In genomic region chr12:108219825-108220616, GRCm38 (mm10) we compare ENCODE assay signal across 9 mouse cellular contexts. TPM values are rescaled to one million over a fixed set of nuclear protein-coding genes. Genes with fewer than 3 reads are reported as not detected.
A peak's percentile ranks its signal among the peaks of the same experiment; 100 is the strongest.
DNase-seq lines count a peak whose midpoint lies in the region; ATAC-seq lines count a peak whose summit lies in the region.
"Had no signal": no experiment of that assay in that cellular context is flagged by ENCODE, and none has a peak within 500 bp of the region (broad histone marks: within the 10 kb centered on the region; RNA-seq: fewer than 3 reads in every experiment).

No protein-coding gene starts in this region.

- no peaks in the 10 kb centered on the region for H3K36me3 ChIP-seq in liver, embryonic 11.5 days (ENCODE audit: control insufficient read depth, insufficient read depth, low read length)
- no peaks in the 10 kb centered on the region for H3K36me3 ChIP-seq in liver, embryonic 12.5 days
- H3K36me3 ChIP-seq in intestine, embryonic 16.5 days (ENCODE audit: control insufficient read depth, insufficient read depth, low read length), result no peaks in the 10 kb centered on the region
- no peaks in the 10 kb centered on the region for H3K36me3 ChIP-seq in neural tube, embryonic 14.5 days (ENCODE audit: control insufficient read depth, insufficient read depth, low read length)

- H3K27me3 ChIP-seq in liver, embryonic 11.5 days (replicated peaks; ENCODE audit: control insufficient read depth, insufficient read depth, low read length), result no peaks in the 10 kb centered on the region
- H3K27me3 ChIP-seq in liver, embryonic 12.5 days (replicated peaks), result no peaks in the 10 kb centered on the region
- no peaks in the 10 kb centered on the region for H3K27me3 ChIP-seq in intestine, embryonic 16.5 days (replicated peaks; ENCODE audit: control insufficient read depth, insufficient read depth, low read length)
- no peaks in the 10 kb centered on the region for H3K27me3 ChIP-seq in neural tube, embryonic 14.5 days (ENCODE audit: control insufficient read depth, insufficient read depth, low read length)

- ATAC-seq in liver, embryonic 11.5 days (replicated peaks; ENCODE audit: low FRiP score), result no peak
- ATAC-seq in liver, embryonic 12.5 days, result no peak
- 0 out of 2 replicates have a peak, but pooled peaks have one; percentile 9 for ATAC-seq in intestine, embryonic 16.5 days
- no peak for ATAC-seq in neural tube, embryonic 14.5 days (ENCODE audit: low read depth)

- peak; percentile 24 for DNase-seq in cerebellum, adult 11 months
- DNase-seq in cerebellum, postnatal 4 days (ENCODE audit: low spot score in 2 of 2), result no peak
- no peak for DNase-seq in liver, embryonic 11.5 days (ENCODE audit: low spot score)
- no peak for DNase-seq in kidney, adult 8-10 months
- DNase-seq in ovary, postnatal 14 days (ENCODE audit: low spot score), result no peak
- DNase-seq: lung, postnatal 4 days had no signal

- peaks cover 13% of the 10 kb centered on the region for H3K4me1 ChIP-seq in liver, embryonic 11.5 days (replicated peaks; ENCODE audit: control insufficient read depth, insufficient read depth, low read length)
- peaks cover 29% of the 10 kb centered on the region; the same call in 1 of the 2 replicates for H3K4me1 ChIP-seq in liver, embryonic 12.5 days
- peaks cover 38% of the 10 kb centered on the region for H3K4me1 ChIP-seq in intestine, embryonic 16.5 days (ENCODE audit: control insufficient read depth, insufficient read depth, low read length)
- peaks cover 58% of the 10 kb centered on the region for H3K4me1 ChIP-seq in neural tube, embryonic 14.5 days (ENCODE audit: control insufficient read depth, insufficient read depth, low read length)

- H3K27ac ChIP-seq in liver, embryonic 11.5 days (ENCODE audit: low read depth, low read length), result peak overlapping the region; percentile 28; the same call in 1 of the 2 replicates
- no peak overlapping the region for H3K27ac ChIP-seq in liver, embryonic 12.5 days
- H3K27ac ChIP-seq in intestine, embryonic 16.5 days (ENCODE audit: low read length), result peak overlapping the region; percentile 44
- peak overlapping the region; percentile 87 for H3K27ac ChIP-seq in neural tube, embryonic 14.5 days (ENCODE audit: low read depth, low read length)

- H3K9me3 ChIP-seq in liver, embryonic 11.5 days (ENCODE audit: control insufficient read depth, low read length), result no peaks in the 10 kb centered on the region
- no peaks in the 10 kb centered on the region for H3K9me3 ChIP-seq in liver, embryonic 12.5 days (replicated peaks)
- H3K9me3 ChIP-seq in intestine, embryonic 16.5 days (ENCODE audit: control insufficient read depth, low read length), result no peaks in the 10 kb centered on the region
- H3K9me3 ChIP-seq in neural tube, embryonic 14.5 days (ENCODE audit: control insufficient read depth, low read length), result no peaks in the 10 kb centered on the region

- H3K4me2 ChIP-seq in liver, embryonic 11.5 days, result no peak overlapping the region
- H3K4me2 ChIP-seq in liver, embryonic 12.5 days, result no peak overlapping the region
- no peak overlapping the region for H3K4me2 ChIP-seq in intestine, embryonic 16.5 days (ENCODE audit: low read depth, low read length)
- no peak overlapping the region for H3K4me2 ChIP-seq in neural tube, embryonic 14.5 days (ENCODE audit: low read depth, low read length)

- H3K4me3 ChIP-seq in liver, embryonic 11.5 days (ENCODE audit: low read depth, low read length), result no peak overlapping the region
- H3K4me3 ChIP-seq in liver, embryonic 12.5 days, result no peak overlapping the region
- no peak overlapping the region for H3K4me3 ChIP-seq in intestine, embryonic 16.5 days (ENCODE audit: low read length)
- no peak overlapping the region for H3K4me3 ChIP-seq in neural tube, embryonic 14.5 days (ENCODE audit: low read depth, low read length)

- WGBS in liver, embryonic 11.5 days, result 82% methylated on average over 21 of the region's 21 CpGs
- WGBS in liver, embryonic 12.5 days (ENCODE audit: insufficient replicate concordance), result 75% methylated on average over 21 of the region's 21 CpGs
- WGBS in intestine, embryonic 16.5 days, result 69% methylated on average over 21 of the region's 21 CpGs
- 56% methylated on average over 20 of the region's 21 CpGs for WGBS in neural tube, embryonic 14.5 days

- H3K9ac ChIP-seq in liver, embryonic 11.5 days (ENCODE audit: low read depth, low read length), result no peak overlapping the region
- no peak overlapping the region for H3K9ac ChIP-seq in liver, embryonic 12.5 days
- peak overlapping the region; percentile 57 for H3K9ac ChIP-seq in intestine, embryonic 16.5 days (ENCODE audit: low read depth, low read length)
- no peak overlapping the region for H3K9ac ChIP-seq in neural tube, embryonic 14.5 days (replicated peaks; ENCODE audit: low read depth, low read length)

RNA-seq across cellular contexts. Expression of gene Ccnk, which starts 40.6 kb away (rescaled TPM):
- 4.3 and 5.2 TPM in 2 replicates for polyA plus RNA-seq in liver, embryonic 11.5 days (2014; fragmentation: Nextera tagmentation; extraction: Ambion mirVana)
- 2.3 and 3.0 TPM in 2 replicates for polyA plus RNA-seq in liver, embryonic 12.5 days (2016; fragmentation: Nextera tagmentation; extraction: Ambion mirVana)
- 1.9 and 2.2 TPM in 2 replicates for polyA plus RNA-seq in intestine, embryonic 16.5 days (2015; fragmentation: Nextera tagmentation; extraction: Ambion mirVana)
- 3.7 and 6.0 TPM in 2 replicates for polyA plus RNA-seq in neural tube, embryonic 14.5 days (2014; fragmentation: Nextera tagmentation; extraction: Ambion mirVana)

RNA-seq across cellular contexts. Expression of gene Setd3, which starts 40.9 kb away (rescaled TPM):
- 73.3 and 77.0 TPM in 2 replicates for polyA plus RNA-seq in liver, embryonic 11.5 days (2014; fragmentation: Nextera tagmentation; extraction: Ambion mirVana)
- polyA plus RNA-seq in liver, embryonic 12.5 days (2016; fragmentation: Nextera tagmentation; extraction: Ambion mirVana), result 71.3 and 76.4 TPM in 2 replicates
- polyA plus RNA-seq in intestine, embryonic 16.5 days (2015; fragmentation: Nextera tagmentation; extraction: Ambion mirVana), result 89.8 and 90.8 TPM in 2 replicates
- 90.6 and 91.9 TPM in 2 replicates for polyA plus RNA-seq in neural tube, embryonic 14.5 days (2014; fragmentation: Nextera tagmentation; extraction: Ambion mirVana)

RNA-seq across cellular contexts. Expression of gene Ccdc85c, which starts 55.2 kb away (rescaled TPM):
- polyA plus RNA-seq in liver, embryonic 11.5 days (2014; fragmentation: Nextera tagmentation; extraction: Ambion mirVana), result 5.9 and 7.4 TPM in 2 replicates
- polyA plus RNA-seq in liver, embryonic 12.5 days (2016; fragmentation: Nextera tagmentation; extraction: Ambion mirVana), result 3.3 and 3.4 TPM in 2 replicates
- 4.8 and 7.1 TPM in 2 replicates for polyA plus RNA-seq in intestine, embryonic 16.5 days (2015; fragmentation: Nextera tagmentation; extraction: Ambion mirVana)
- 15.3 and 17.3 TPM in 2 replicates for polyA plus RNA-seq in neural tube, embryonic 14.5 days (2014; fragmentation: Nextera tagmentation; extraction: Ambion mirVana)
